Mouse (Mus musculus): ENCODE data around the gene Timm10.

DNA sequence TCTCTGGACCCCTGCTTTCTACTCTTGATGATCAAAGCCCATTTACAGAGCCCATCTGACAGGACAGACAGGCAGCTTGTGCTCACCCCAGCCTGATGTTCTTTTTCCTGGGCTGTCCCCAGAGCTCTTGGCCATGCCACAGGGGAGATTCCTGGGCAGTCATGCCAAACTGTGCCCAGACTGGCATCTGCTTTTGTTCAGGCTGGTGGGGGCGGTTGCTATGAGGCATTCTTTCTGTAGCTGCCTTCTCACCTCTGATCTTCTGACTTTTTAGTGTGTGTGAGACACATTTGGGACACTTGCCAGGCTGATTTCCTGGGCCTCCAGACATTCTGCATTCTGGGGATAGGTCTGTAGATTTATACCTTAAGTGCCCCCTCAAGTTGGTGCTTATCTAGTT, 31.8 kb downstream of the Timm10 start:
- no peak for TF ChIP-seq POLR2A (IDR thresholded peaks at IDR 0.05; ENCODE audit: control insufficient read depth, low read depth, low read length)
- TF ChIP-seq CTCF (IDR thresholded peaks at IDR 0.05; ENCODE audit: control insufficient read depth, insufficient read depth, insufficient replicate concordance, low read depth, low read length), result no peak

All from testis, adult 2 months (tissue).